Mouse (Mus musculus) frontal cortex, adult (tissue): ENCODE results near the gene Auts2.

ENCODE experiments used
- ATAC-seq: cut with Nextera tagmentation; 2 replicates; pipeline ENCODE4 v1.9.2; 2017; ENCODE audit warnings: mild to moderate bottlenecking, moderate library complexity, mixed read lengths; ENCODE audit not compliant: low TSS enrichment

Gene Auts2

DNA sequence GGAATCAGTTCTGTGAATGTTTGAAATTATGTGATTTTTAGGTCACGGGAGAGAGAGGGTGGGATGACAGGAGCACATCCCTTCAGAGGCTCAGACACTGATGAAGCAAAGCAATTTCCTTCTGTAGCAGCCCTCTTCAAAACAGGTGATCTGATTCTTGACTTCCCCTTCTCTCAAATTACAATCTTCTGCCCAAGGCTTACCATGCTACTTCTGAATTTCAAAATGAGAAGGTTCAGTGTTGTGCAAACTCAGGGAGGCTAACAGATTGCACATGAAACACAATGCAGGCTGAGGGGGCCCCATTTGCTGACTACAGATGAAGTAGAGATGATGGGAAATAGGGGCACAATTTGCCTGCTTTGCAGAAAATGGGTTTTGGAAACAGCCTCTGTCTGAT is 278.1 kb downstream of the Auts2 start:
- ATAC-seq, result no peak

GRCm38 (mm10) chr5:132261750-132262149 is 281.4 kb downstream of the Auts2 start:
- no peak for ATAC-seq

DNA sequence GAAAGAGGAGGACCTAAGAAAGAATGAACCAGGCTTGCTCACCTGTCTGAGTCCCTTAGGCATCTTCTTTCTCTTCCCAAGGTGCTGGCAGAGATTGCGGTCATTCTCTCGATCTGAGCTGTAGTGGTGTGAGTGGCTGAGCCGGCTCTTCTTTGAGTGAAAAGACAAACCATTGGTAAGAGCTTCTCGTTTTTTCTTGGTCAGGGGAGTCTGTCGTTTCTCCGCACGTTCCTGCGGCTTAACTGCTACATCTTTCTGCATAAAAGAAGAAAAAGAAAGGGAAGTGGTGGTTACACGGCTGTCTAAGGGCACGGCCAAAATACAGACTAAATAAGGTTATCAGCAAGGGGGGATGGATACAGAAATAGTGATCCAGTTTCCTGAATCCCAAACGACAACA is 284.3 kb downstream of the Auts2 start:
- no peak for ATAC-seq

DNA sequence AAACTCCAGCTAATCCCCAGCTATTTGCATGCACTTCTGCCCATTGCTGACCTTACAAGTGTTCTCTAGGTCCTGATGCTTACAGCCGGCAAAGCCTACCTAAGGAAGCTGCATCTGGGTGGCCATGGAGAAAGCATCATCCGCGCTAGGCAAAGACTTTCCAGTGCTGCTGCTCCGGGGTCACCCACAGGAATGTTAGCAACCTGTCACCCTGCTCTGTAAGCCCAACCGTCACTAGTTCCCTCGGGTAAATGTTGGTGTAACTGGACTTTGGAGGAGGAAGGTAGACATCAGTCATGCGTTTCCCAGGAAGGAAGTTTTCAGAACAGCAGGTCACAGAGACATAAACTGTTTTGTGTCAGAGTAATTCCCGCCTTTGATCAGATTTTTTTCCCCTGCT is 287.6 kb downstream of the Auts2 start:
- no peak for ATAC-seq

- ATAC-seq, result peak; percentile 83
Observed at GRCm38 (mm10) chr5:132249523-132249922, 293.6 kb downstream of the Auts2 start.

GRCm38 (mm10) chr5:132248069-132248468 is 295.1 kb downstream of the Auts2 start:
- no peak for ATAC-seq

DNA sequence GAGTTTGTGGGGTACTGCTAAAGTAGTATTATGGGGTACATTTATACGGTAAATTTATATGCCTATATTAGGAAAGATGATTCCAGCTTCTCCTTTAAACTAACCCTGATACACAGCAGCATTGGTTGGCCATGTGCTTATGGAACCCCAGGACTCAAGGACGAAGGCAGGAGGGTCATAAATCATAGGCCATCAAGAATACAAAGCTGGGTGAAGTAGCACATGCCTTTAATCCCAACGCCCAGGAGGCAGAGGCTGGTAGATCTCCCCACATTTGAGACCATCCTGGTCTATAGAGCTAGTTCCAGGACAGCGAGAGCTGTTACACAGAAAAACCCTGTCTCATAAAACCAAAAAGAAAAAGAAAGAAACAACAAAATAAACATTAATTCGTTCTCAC is 307.7 kb downstream of the Auts2 start:
- no peak for ATAC-seq

- no peak for ATAC-seq
Observed at GRCm38 (mm10) chr5:132234471-132234870, 308.7 kb downstream of the Auts2 start.

GRCm38 (mm10) chr5:132231280-132232047 is 311.7 kb downstream of the Auts2 start:
- ATAC-seq, result peak; percentile 95

GRCm38 (mm10) chr5:132229644-132230357 is 313.3 kb downstream of the Auts2 start:
- ATAC-seq, result peak; percentile 57

GRCm38 (mm10) chr5:132229023-132229422 is 314.1 kb downstream of the Auts2 start:
- ATAC-seq, result no peak

GRCm38 (mm10) chr5:132220376-132220930 is 322.7 kb downstream of the Auts2 start:
- ATAC-seq, result no peak

- no peak for ATAC-seq
Observed at GRCm38 (mm10) chr5:132216143-132216542, 327.0 kb downstream of the Auts2 start.

- no peak for ATAC-seq
Observed at GRCm38 (mm10) chr5:132212446-132212845, 330.7 kb downstream of the Auts2 start.

DNA sequence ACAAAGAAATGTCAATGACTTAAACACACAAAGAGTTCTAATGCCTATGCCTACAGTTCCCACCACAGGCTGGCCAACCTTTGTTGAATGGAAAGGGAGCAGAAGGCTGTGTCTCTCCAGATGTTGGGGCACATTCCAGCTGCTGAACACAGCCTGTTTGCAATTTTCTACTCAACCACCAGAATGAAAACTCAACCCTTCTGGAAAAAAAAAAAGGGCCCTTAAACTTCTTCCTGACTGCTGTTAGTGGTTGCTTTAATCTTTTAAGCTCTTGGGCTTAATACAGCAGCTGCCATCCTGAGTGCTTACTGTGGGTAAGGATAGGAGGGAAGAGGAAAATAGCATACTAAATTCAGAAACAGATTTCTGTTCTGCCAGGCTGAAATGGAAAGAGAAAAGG is 333.4 kb downstream of the Auts2 start:
- peak; percentile 78 for ATAC-seq

- peak; percentile 66; the same call in 1 of the 2 replicates for ATAC-seq
Observed at GRCm38 (mm10) chr5:132206220-132206619, 336.9 kb downstream of the Auts2 start.

DNA sequence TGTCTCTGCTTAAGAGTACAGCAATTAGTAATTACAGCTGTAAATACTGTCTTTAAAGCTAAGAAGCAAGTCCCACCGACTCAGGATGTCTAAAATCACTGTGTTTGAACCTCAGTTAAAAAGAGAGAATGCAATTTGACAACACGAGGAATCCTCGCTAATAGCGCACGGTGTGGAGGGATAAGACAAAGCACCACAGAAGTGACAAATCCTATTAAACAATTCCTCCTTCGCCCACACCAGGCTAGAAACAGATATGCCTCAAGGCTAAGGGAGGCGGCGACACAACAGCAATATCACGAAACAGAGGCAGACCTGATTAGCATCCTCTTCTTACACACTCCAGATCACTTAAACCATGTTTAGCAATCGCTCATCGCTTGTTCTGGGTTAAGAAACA is 339.3 kb downstream of the Auts2 start:
- no peak for ATAC-seq

DNA sequence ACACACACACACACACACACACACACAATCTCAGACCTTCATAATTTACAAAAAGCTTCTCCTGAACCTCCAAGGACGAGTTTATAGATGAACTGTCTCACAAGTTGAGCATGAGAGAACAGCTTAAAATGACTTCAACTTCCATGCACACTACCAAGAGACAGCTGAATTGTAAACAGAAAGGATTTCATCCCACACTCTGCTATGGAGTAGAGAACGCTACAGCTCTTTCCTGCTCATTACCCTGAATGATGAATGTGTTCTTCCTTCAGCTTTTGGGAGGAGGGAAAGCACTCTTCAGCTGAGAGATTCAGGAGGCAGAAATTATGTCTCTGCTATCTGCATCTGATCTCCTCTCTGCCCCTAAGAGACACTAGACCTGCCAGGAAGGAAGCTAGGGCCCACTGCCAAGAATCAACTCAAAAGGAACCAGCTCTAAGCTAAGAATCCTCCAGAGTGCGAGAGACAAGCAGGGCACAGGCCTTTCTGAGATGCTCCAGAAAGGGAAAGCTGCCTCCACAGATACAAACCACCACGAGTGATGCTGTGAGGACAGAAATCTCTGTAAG is 342.0 kb downstream of the Auts2 start:
- ATAC-seq, result peak; percentile 76

- ATAC-seq, result peak; percentile 63
Observed at GRCm38 (mm10) chr5:132200595-132200994, 342.5 kb downstream of the Auts2 start.

DNA sequence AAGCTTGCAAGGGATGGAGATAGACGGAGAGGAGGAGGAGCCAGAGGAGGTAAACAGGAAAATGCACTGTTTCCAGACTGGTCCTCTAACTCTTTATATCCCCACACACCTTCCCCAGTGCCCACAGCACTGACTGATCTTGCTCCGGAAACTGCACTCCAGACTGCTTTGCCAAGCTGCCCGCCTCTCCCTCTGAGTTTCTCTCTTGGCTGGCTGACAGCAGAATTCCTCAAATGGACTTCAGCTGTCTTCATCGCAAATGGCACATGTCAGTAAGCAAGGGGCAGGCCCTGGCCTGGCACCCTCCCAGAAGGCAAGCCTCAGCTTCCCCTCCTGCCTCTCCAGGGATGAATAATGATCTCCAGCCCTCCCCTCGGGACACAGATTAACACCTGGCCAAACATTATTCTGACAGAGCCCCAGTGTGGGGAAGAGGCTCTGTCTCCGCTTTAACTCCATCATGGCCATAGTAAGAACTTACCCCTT is 348.1 kb downstream of the Auts2 start:
- peak; percentile 38; the same call in 1 of the 2 replicates for ATAC-seq

- ATAC-seq, result no peak
Observed at GRCm38 (mm10) chr5:132190190-132190589, 353.0 kb downstream of the Auts2 start.

DNA sequence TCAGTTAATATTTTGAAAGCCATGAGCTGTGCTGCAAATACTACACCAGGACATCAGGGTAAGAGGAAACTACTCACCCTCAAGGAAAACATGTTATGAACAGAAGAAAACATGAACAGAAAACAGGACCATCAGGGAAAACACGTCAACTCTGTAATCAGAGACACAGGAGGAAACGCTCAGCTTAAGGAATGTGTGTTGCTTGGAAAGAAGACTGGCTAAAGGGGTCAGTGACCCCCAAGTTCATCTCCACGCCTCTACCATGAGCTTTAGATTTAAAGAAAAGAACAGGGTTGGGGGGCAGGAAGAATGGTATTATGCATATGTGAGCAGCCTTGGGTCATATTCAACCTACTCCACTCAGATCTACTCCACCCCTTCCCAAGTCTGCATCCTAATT is 356.5 kb downstream of the Auts2 start:
- no peak for ATAC-seq
